Mouse (Mus musculus): ENCODE measurements around the gene Clip3. TPM values are rescaled to one million over a fixed set of nuclear protein-coding genes. Genes with fewer than 3 reads are reported as not detected.

Gene Clip3
- polyA plus RNA-seq, 1 experiment from 2014 or later, result 12.8 TPM

DNA sequence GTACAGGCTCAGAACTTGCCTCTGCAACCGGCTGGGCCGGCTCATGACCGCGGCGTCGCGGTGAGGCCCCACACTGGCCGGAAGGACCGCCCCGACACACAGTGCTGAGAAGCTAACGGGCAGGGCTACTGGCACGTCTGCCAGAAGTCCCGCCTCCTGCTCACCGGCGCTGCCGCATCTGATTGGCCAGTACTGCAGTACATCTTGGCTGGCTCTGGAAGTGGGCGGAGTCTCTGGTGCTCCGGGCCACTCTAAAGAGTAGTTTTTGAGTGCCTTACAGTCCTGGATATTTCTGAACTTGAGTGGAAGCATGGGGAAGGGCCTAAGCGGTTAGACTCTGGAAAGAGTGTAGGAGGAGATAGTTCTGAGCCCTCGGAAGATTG is 30.7 kb downstream of the Clip3 start:
- WGBS, result under 1% methylated on average over 20 of the region's 20 CpGs
- H3K27me3 ChIP-seq (ENCODE audit: control insufficient read depth, insufficient read depth, low read length), result no peaks in the 10 kb centered on the region
- peak; percentile 98 for ATAC-seq (ENCODE audit: insufficient number of reproducible peaks, insufficient read depth, low FRiP score, low read depth)
- no peaks in the 10 kb centered on the region for H3K36me3 ChIP-seq (ENCODE audit: control insufficient read depth, insufficient read depth, low read length)
- no peaks in the 10 kb centered on the region for H3K9me3 ChIP-seq (ENCODE audit: control insufficient read depth, low read length)
- H3K9ac ChIP-seq (ENCODE audit: low read length), result peak overlapping the region; percentile 93
- H3K4me2 ChIP-seq (ENCODE audit: low read length), result peak overlapping the region; percentile 89
- peaks cover 6 to 19% of the 10 kb centered on the region in 2 experiments for H3K4me1 ChIP-seq (ENCODE audit: control insufficient read depth in 2 of 2, insufficient read depth in 2 of 2, low read length in 2 of 2)
- peak overlapping the region; percentile 88 to 92 for H3K27ac ChIP-seq (replicated peaks in 1 of 2; ENCODE audit: control insufficient read depth in 1 of 2, insufficient read depth in 1 of 2, low read depth in 2 of 2, low read length in 2 of 2)
- H3K4me3 ChIP-seq (ENCODE audit: control insufficient read depth in 1 of 2, insufficient read depth in 1 of 2, low read depth in 1 of 2, low read length in 2 of 2), result peak overlapping the region; percentile 80 to 83

GRCm38 (mm10) chr7:30322865-30323264 is 31.3 kb downstream of the Clip3 start:
- 34% methylated on average over 6 of the region's 6 CpGs for WGBS
- Histone ChIP-seq H3K36me3 (ENCODE audit: control insufficient read depth, insufficient read depth, low read length) (no peaks in the 10 kb centered on the region), H3K4me2 (ENCODE audit: low read length) (peak overlapping the region; percentile 89), H3K4me3 (ENCODE audit: control insufficient read depth in 1 of 2, insufficient read depth in 1 of 2, low read depth in 1 of 2, low read length in 2 of 2) (peak overlapping the region; percentile 39 to 80), H3K27ac (replicated peaks in 1 of 2; ENCODE audit: control insufficient read depth in 1 of 2, insufficient read depth in 1 of 2, low read depth in 2 of 2, low read length in 2 of 2) (peak overlapping the region; percentile 86 to 92), H3K27me3 (ENCODE audit: control insufficient read depth, insufficient read depth, low read length) (no peaks in the 10 kb centered on the region), H3K9ac (ENCODE audit: low read length) (peak overlapping the region; percentile 72), H3K4me1 (ENCODE audit: control insufficient read depth in 2 of 2, insufficient read depth in 2 of 2, low read length in 2 of 2) (peaks cover 6 to 25% of the 10 kb centered on the region in 2 experiments), H3K9me3 (ENCODE audit: control insufficient read depth, low read length) (no peaks in the 10 kb centered on the region)
- ATAC-seq (ENCODE audit: insufficient number of reproducible peaks, insufficient read depth, low FRiP score, low read depth), result no peak

DNA sequence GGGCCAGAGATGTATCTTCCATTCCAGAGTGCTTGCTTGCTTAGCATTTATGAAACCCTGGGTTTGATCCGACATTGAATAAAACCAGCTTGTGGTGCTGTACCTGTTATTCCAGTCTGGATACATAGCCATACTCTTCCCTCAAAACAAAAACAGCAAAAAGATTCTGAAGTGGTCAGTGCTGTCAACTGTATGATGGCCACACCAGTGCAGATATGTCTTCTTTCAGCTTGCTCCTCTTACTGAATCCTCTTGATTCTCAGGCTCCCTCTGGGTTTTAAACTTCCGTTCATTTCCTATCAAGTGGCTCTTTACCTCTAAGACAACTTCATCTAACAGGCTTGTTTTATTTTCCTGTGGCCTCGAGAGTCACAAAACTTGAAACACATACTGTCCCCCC is 32.3 kb downstream of the Clip3 start, which contains the start of gene Sdhaf1:
Gene Sdhaf1 (minus strand): TSS at position 101 of the 400 bp plus-strand sequence.
- peak within 1 kb of the TSS; percentile 39 to 80; a peak in 3 of 4 replicates for H3K4me3 ChIP-seq (ENCODE audit: control insufficient read depth in 1 of 2, insufficient read depth in 1 of 2, low read depth in 1 of 2, low read length in 2 of 2)
- no peaks in the 10 kb centered on the region for H3K9me3 ChIP-seq (ENCODE audit: control insufficient read depth, low read length)
- WGBS, result 79% methylated on average over 3 of the region's 3 CpGs
- H3K27ac ChIP-seq (replicated peaks in 1 of 2; ENCODE audit: control insufficient read depth in 1 of 2, insufficient read depth in 1 of 2, low read depth in 2 of 2, low read length in 2 of 2), result peak within 1 kb of the TSS; percentile 86 to 92
- no peak for ATAC-seq (ENCODE audit: insufficient number of reproducible peaks, insufficient read depth, low FRiP score, low read depth)
- H3K27me3 ChIP-seq (ENCODE audit: control insufficient read depth, insufficient read depth, low read length), result no peaks in the 10 kb centered on the region
- peaks cover 8 to 27% of the 10 kb centered on the region in 2 experiments for H3K4me1 ChIP-seq (ENCODE audit: control insufficient read depth in 2 of 2, insufficient read depth in 2 of 2, low read length in 2 of 2)
- H3K9ac ChIP-seq (ENCODE audit: low read length), result peak within 1 kb of the TSS; percentile 72
- H3K36me3 ChIP-seq (ENCODE audit: control insufficient read depth, insufficient read depth, low read length), result no peaks in the 10 kb centered on the region
- H3K4me2 ChIP-seq (ENCODE audit: low read length), result peak within 1 kb of the TSS; percentile 89

DNA sequence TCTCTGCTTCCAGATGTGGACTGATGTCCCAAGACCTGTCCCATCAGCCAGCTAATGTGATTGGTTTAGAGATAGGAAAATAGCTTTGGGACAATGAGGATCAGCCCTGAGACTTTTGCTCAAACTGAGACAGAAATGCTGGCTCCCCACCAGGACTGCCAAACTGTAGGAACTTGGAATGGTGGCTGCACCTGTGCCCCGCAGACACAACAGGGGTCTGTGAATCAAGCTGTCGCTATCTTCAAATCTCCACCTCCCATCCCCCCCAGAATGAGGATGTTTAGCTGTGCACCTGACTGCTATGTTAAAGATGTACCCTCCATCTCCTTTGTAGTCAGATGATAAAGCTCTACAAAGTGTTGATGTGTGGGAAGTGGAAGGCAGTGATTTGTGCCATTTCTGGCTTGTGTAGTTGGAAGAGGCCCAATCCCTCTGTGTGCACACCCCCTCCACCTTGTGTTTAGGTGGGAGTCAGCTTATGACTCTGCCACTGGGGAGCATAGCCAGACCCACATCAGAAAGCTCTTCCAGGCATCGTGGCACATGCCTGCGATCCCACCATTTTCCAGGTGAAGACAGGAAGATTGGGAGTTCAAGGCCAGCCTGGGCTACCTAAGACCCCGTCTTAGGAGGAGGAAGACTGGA is 32.9 kb downstream of the Clip3 start:
- H3K4me2 ChIP-seq (ENCODE audit: low read length), result no peak overlapping the region
- WGBS, result 75% methylated on average over 5 of the region's 5 CpGs
- no peak for ATAC-seq (ENCODE audit: insufficient number of reproducible peaks, insufficient read depth, low FRiP score, low read depth)

DNA sequence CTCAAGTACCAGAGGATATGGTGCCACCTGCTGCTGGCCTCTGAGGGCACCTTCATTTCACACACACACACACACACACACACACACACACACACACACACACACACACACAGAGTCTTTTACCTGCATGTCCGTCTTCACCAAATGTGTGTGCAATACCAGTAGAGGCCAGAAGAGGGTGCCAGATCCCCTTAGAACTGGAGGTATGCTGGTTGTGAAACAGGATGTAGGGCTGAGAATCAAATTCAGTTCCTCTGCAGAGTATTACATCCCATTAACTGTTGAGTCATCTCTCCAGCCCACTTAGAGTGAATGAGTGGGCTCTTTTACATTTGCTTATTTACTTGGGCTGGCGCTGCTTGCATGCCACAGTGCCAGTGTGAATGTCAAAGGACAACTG is 33.8 kb downstream of the Clip3 start:
- no peak overlapping the region for H3K4me2 ChIP-seq (ENCODE audit: low read length)
- 55% methylated on average over 2 of the region's 2 CpGs for WGBS
- H3K4me3 ChIP-seq (ENCODE audit: control insufficient read depth in 1 of 2, insufficient read depth in 1 of 2, low read depth in 1 of 2, low read length in 2 of 2), result no peak overlapping the region
- no peaks in the 10 kb centered on the region for H3K36me3 ChIP-seq (ENCODE audit: control insufficient read depth, insufficient read depth, low read length)
- H3K9me3 ChIP-seq (ENCODE audit: control insufficient read depth, low read length), result no peaks in the 10 kb centered on the region
- no peak overlapping the region for H3K9ac ChIP-seq (ENCODE audit: low read length)
- H3K27ac ChIP-seq (replicated peaks in 1 of 2; ENCODE audit: control insufficient read depth in 1 of 2, insufficient read depth in 1 of 2, low read depth in 2 of 2, low read length in 2 of 2), result no peak overlapping the region
- no peak for ATAC-seq (ENCODE audit: insufficient number of reproducible peaks, insufficient read depth, low FRiP score, low read depth)
- H3K4me1 ChIP-seq (ENCODE audit: control insufficient read depth in 2 of 2, insufficient read depth in 2 of 2, low read length in 2 of 2), result peaks cover 8 to 27% of the 10 kb centered on the region in 2 experiments
- no peaks in the 10 kb centered on the region for H3K27me3 ChIP-seq (ENCODE audit: control insufficient read depth, insufficient read depth, low read length)

More for the DNA sequence above, 32.9 kb downstream of the Clip3 start:
- no peak overlapping the region for H3K9ac ChIP-seq (ENCODE audit: low read length)
- no peak overlapping the region for H3K27ac ChIP-seq (replicated peaks in 1 of 2; ENCODE audit: control insufficient read depth in 1 of 2, insufficient read depth in 1 of 2, low read depth in 2 of 2, low read length in 2 of 2)
- H3K36me3 ChIP-seq (ENCODE audit: control insufficient read depth, insufficient read depth, low read length), result no peaks in the 10 kb centered on the region
- peaks cover 8 to 27% of the 10 kb centered on the region in 2 experiments for H3K4me1 ChIP-seq (ENCODE audit: control insufficient read depth in 2 of 2, insufficient read depth in 2 of 2, low read length in 2 of 2)
- no peaks in the 10 kb centered on the region for H3K27me3 ChIP-seq (ENCODE audit: control insufficient read depth, insufficient read depth, low read length)
- H3K9me3 ChIP-seq (ENCODE audit: control insufficient read depth, low read length), result no peaks in the 10 kb centered on the region
- no peak overlapping the region for H3K4me3 ChIP-seq (ENCODE audit: control insufficient read depth in 1 of 2, insufficient read depth in 1 of 2, low read depth in 1 of 2, low read length in 2 of 2)

- Histone ChIP-seq H3K9me3 (ENCODE audit: control insufficient read depth, low read length) (no peaks in the 10 kb centered on the region), H3K9ac (ENCODE audit: low read length) (no peak overlapping the region), H3K4me1 (ENCODE audit: control insufficient read depth in 2 of 2, insufficient read depth in 2 of 2, low read length in 2 of 2) (peaks cover 8 to 22% of the 10 kb centered on the region in 2 experiments), H3K4me2 (ENCODE audit: low read length) (no peak overlapping the region), H3K36me3 (ENCODE audit: control insufficient read depth, insufficient read depth, low read length) (no peaks in the 10 kb centered on the region), H3K27me3 (ENCODE audit: control insufficient read depth, insufficient read depth, low read length) (no peaks in the 10 kb centered on the region), H3K4me3 (ENCODE audit: control insufficient read depth in 1 of 2, insufficient read depth in 1 of 2, low read depth in 1 of 2, low read length in 2 of 2) (no peak overlapping the region), H3K27ac (replicated peaks in 1 of 2; ENCODE audit: control insufficient read depth in 1 of 2, insufficient read depth in 1 of 2, low read depth in 2 of 2, low read length in 2 of 2) (0 out of 4 replicates have a peak overlapping the region, but pooled peaks of 1 of the 2 experiments have one; percentile 77)
- ATAC-seq (ENCODE audit: insufficient number of reproducible peaks, insufficient read depth, low FRiP score, low read depth), result no peak
Observed at GRCm38 (mm10) chr7:30326427-30326826, 34.9 kb downstream of the Clip3 start.

DNA sequence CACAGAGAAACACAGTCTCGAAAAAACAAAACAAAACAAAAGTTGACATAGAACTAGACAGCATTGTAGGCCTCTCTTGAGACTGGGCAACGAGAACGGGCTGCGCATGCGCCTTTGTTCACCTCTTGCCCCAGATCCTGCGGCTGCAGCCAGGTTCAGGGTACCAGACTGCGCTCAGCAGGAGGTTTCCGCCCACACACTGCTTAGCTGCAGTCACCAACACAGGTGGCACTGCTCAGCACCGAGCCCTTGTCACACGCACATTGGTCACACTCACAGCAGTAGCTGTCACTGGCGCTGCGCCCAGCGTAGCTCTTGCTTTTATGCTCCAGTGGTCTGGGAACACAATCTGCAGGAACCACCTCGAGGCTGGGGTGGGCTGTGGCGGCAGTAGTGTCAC is 35.6 kb downstream of the Clip3 start:
- H3K9ac ChIP-seq (ENCODE audit: low read length), result peak overlapping the region; percentile 53
- peaks cover 11 to 22% of the 10 kb centered on the region in 2 experiments for H3K4me1 ChIP-seq (ENCODE audit: control insufficient read depth in 2 of 2, insufficient read depth in 2 of 2, low read length in 2 of 2)
- peak overlapping the region; percentile 75 to 77 for H3K27ac ChIP-seq (replicated peaks in 1 of 2; ENCODE audit: control insufficient read depth in 1 of 2, insufficient read depth in 1 of 2, low read depth in 2 of 2, low read length in 2 of 2)
- no peaks in the 10 kb centered on the region for H3K36me3 ChIP-seq (ENCODE audit: control insufficient read depth, insufficient read depth, low read length)
- 0 out of 2 replicates have a peak, but pooled peaks have one; percentile 36 for ATAC-seq (ENCODE audit: insufficient number of reproducible peaks, insufficient read depth, low FRiP score, low read depth)
- H3K27me3 ChIP-seq (ENCODE audit: control insufficient read depth, insufficient read depth, low read length), result no peaks in the 10 kb centered on the region
- WGBS, result 48% methylated on average over 15 of the region's 15 CpGs
- H3K9me3 ChIP-seq (ENCODE audit: control insufficient read depth, low read length), result no peaks in the 10 kb centered on the region
- 0 out of 2 replicates have a peak overlapping the region, but pooled peaks have one; percentile 6 for H3K4me2 ChIP-seq (ENCODE audit: low read length)
- H3K4me3 ChIP-seq (ENCODE audit: control insufficient read depth in 1 of 2, insufficient read depth in 1 of 2, low read depth in 1 of 2, low read length in 2 of 2), result no peak overlapping the region
